Mouse (Mus musculus) thymus, adult 18-20 months (tissue): Measurements from ENCODE around the gene Prlr.

Experiments used
- DNase-seq, 2 experiments: peaks; one replicate each; pipeline ENCODE4 v3.0.0; 2022; ENCODE audit warnings: mixed read lengths in 2 of 2

Gene Prlr

GRCm38 (mm10) chr15:10332566-10332965 lies 155.5 kb downstream of the Prlr start:
- DNase-seq = no peak

DNA sequence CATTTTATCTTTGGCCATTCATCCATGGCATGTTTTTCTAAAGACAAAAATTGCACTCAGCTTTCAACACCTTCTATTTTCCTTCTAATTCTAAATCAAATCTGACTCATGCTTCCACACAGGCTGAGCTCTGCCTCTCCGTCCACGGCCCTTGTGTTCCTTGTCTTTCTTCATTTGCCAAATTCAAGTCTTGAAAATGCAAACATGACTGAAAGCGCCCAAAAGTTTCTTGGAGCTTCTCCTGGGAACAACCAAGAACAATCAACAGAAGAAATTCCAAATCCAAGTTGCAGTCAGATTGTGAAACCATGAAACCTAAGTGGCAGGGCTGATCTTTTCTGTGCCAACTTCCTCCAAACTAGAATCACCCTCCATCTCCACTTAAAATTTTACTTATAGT lies 161.6 kb downstream of the Prlr start:
- DNase-seq = no peak

GRCm38 (mm10) chr15:10347044-10347443 lies 170.0 kb downstream of the Prlr start:
- DNase-seq = no peak

DNA sequence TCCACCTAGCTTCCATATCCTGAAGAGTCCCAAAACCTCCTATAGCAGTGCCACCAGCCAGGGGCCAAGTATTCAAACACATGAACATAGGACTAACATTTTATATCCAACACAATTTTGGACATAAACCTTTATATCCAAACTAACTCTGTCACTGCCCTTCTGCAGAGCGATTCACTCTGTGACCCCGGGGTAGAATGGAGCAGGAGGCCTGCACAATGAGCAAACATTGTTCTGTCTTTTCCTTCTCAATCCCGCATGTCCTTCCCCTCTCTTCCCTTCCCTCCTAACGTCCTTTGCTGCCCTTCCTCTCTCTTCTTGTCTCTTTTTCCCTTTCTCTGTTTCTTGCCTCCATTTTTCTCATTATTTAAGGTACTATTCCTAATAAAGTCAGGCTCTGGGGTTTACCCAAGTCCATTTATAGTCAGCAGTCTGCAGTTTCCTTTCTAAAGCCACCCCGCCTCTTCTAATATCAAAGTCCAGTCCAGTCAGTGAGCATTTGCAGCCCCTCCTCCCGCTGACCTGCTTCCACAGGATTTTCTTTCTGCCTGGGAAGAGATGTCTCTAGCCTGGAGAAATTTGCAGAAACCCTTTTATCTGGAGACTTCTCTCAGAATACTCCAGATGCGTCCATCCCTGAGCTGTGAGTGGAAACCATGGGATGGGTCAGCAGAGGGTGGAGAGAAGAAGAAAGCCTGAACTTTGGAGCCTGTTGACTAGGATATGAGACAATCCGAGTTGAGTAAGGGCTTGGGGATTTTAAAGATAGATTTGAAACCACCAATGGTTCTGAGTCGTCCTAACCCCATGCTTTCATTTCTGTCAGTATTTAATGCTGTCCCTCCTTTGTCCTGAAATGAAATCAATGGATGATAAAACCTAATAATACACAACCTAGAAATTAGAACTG lies 181.3 kb downstream of the Prlr start, which contains the start of gene Agxt2:
TSS of gene Agxt2 (plus strand) at position 494 of the 910 bp plus-strand sequence.
- DNase-seq = no peak

GRCm38 (mm10) chr15:10366331-10366730 lies 189.3 kb downstream of the Prlr start:
- no peak for DNase-seq

DNA sequence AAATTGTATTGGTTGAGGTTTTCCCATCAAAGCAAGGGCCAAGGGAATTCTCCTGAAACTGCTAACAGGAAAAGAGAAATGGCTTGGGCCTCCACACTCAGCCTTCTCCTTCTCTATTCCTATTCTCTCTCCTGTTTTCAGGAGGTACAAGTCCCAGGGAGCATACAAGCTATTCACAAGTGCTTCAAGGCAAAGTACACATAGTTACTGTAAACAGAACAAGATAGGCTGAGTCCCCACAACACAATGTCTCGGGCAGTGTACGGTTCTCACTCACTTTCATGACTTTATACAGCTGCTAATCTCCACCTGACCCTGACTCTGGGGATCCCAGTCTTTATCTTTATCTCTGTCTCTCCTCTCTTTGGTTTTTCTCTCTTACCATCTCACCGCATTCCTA lies 198.4 kb downstream of the Prlr start:
- DNase-seq = no peak

- no peak for DNase-seq
Observed at GRCm38 (mm10) chr15:10378338-10378959, 201.4 kb downstream of the Prlr start.

DNA sequence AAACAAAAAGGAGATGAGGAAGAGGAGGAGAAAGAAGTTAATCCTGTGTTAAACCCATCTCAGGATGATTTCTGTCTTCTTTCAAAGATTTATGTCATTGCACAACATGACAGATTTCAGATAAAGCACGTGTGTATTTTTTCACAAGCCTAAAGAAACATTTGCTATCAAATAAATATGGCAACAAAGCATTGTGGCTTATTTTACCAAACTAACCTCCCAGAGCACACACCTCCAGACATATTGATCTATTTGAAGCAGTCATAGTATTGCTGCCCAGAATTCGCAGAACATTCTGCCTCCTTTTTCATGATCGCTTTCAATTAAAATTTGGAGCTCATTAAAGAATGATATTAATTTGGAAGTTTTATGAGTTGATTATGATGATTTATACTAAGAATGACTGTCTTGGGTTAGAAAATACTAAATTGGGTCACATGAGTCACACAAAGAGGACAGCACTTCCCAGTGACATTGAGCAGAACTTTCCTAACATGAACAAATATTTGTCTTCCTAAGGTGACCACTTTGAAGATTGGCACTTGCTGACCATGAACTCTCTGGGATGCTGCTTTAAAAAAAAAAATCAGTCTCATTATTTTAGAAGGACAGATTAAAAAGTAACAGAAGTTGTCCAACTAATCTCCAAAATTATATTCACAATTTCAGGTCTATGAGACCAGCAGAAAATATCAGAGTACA lies 202.9 kb downstream of the Prlr start:
- DNase-seq = no peak

DNA sequence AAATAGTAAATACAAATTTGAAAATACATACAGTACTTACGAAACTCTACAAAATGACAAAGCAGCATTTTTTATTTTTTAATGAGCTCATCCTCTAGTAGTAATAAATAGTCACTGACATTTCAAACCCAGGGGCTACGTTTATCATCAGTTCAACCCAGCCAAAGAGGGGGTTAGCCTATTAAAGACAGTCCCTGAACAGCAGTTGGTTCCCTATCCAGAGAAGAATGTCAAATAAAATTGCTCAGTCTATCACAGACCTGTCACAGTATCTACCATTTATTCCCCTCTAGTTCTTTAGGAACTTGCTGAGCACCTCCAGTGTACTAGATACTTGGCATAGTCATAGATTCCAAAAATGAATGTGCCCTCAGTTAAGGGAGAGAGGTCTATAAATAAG lies 210.2 kb downstream of the Prlr start:
- DNase-seq = no peak
